Mouse (Mus musculus): Measurements from ENCODE around the gene Fbxo45. TPM values are rescaled to one million over a fixed set of nuclear protein-coding genes. Genes with fewer than 3 reads are reported as not detected.

Fbxo45 gene
- 11.7 TPM for polyA plus RNA-seq (2014; fragmentation: Illumina TruSeq; extraction: RNeasy Lipid Tissue Mini Kit (QIAGEN cat#74804); ENCODE audit: low read depth, low replicate concordance)

DNA sequence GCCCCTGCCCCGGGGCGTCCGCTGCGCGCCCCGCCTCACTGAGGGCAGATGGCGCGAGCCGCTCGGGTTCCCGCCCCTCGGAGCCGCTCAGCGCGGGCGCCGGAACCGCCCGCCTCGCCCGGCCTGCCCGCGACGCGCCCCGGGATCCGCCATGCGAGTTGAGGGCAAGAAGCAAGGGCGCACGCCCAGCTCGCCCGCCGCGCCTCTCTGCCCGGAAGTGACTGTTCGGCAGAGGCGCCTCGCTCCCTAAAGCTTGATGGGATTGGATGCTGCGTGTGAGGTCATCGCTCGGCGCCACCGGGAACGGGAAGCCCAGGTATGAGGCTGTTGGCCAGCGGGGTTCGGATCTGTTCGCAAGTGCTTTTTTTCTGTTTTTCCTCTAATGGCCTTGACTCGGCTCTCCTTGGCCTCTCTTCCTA lies at the start of gene Fbxo45, which contains the start of gene Wdr53:
Gene Fbxo45, minus strand, starts transcription at position 207 of the 419 bp plus-strand sequence.
Gene Wdr53, plus strand, starts transcription at position 276 of the 419 bp plus-strand sequence.

DNA sequence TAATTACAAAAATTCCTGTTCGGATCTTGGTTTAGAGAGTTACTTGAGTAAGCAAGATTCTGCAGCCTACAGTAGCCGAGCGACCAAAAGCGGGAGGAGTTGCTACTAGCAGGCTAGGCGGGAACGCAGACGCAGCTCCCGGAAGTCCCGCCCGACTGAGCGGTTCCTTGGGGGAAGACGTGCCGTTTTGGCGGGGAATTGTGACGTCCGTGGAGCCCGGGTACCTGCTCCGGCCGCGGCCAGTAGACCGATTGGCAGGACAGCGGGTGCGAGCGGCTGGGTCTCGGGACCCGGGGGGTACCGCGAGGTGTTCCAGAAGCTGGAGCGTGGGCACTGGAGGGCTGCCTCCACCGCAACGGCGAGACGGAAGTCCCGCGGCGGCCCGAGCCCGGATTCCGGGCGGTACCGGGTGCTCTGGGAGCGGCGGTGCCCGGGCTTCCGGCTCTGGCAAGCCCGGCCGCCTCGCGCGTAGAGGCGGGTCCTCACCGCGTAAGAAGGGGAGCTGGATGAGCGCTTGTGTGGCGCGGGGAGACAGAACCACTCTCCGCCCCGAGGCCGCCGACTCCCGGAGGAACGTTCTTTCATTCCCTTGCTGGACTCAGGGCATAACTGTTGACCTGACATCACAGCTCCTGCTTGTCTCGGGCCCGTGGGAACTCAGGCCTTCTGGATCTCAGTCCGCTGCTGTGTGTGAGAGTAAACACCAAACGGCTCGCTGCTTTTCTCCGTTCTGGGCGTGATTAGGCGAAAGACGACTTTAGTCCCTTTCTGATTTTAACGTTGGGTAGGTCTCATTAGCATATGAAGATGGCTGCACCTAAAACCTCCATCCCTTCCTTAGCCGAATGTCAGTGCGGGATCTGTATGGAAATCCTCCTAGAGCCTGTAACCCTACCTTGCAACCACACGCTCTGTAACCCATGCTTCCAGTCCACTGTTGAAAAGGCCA lies 30.6 kb upstream of the Fbxo45 start, which contains the start of gene Rnf168:
Gene Rnf168, plus strand, starts transcription at position 152 of the 949 bp plus-strand sequence.

DNA sequence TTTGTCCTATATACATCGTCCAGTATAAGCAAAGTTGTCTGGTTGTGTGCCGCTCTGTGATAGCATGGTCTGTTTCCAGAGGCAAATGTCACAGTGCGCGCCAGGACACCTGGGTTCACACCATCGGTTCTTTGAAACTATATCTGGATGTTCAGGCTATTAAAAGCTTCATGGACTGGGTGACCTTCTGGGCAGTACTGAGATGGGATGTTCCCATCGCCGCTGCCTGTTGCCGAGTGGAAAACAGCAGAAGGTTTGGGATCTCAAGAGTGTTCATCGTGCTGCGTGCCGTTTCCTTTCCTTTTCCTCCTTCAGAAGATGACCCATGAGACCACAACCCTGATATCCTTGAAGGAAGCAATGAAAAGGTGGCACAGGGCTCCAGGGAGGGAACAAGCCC lies 24.3 kb upstream of the Fbxo45 start, which contains the start of gene Smco1:
Gene Smco1, plus strand, starts transcription at position 178 of the 400 bp plus-strand sequence.

Other genes with a start within 250 kb of the Fbxo45 start
- 8.7 TPM for gene Senp5, start 243.9 kb downstream of the Fbxo45 start, polyA plus RNA-seq (2014; fragmentation: Illumina TruSeq; extraction: RNeasy Lipid Tissue Mini Kit (QIAGEN cat#74804); ENCODE audit: low read depth, low replicate concordance)
- 20.1 TPM for gene Pak2, start 167.8 kb downstream of the Fbxo45 start, polyA plus RNA-seq (2014; fragmentation: Illumina TruSeq; extraction: RNeasy Lipid Tissue Mini Kit (QIAGEN cat#74804); ENCODE audit: low read depth, low replicate concordance)
- 21.0 TPM for gene Pigx, start 147.4 kb downstream of the Fbxo45 start, polyA plus RNA-seq (2014; fragmentation: Illumina TruSeq; extraction: RNeasy Lipid Tissue Mini Kit (QIAGEN cat#74804); ENCODE audit: low read depth, low replicate concordance)
- gene Cep19, start 147.4 kb downstream of the Fbxo45 start, polyA plus RNA-seq (2014; fragmentation: Illumina TruSeq; extraction: RNeasy Lipid Tissue Mini Kit (QIAGEN cat#74804); ENCODE audit: low read depth, low replicate concordance), result 14.8 TPM
- 6.8 TPM for gene Nrros, start 81.6 kb downstream of the Fbxo45 start, polyA plus RNA-seq (2014; fragmentation: Illumina TruSeq; extraction: RNeasy Lipid Tissue Mini Kit (QIAGEN cat#74804); ENCODE audit: low read depth, low replicate concordance)
- not detected for gene Bex6, start 67.3 kb downstream of the Fbxo45 start, polyA plus RNA-seq (2014; fragmentation: Illumina TruSeq; extraction: RNeasy Lipid Tissue Mini Kit (QIAGEN cat#74804); ENCODE audit: low read depth, low replicate concordance)
- gene Wdr53, start 69 bp upstream of the Fbxo45 start, polyA plus RNA-seq (2014; fragmentation: Illumina TruSeq; extraction: RNeasy Lipid Tissue Mini Kit (QIAGEN cat#74804); ENCODE audit: low read depth, low replicate concordance), result 12.2 TPM
- gene Smco1, start 24.3 kb upstream of the Fbxo45 start, polyA plus RNA-seq (2014; fragmentation: Illumina TruSeq; extraction: RNeasy Lipid Tissue Mini Kit (QIAGEN cat#74804); ENCODE audit: low read depth, low replicate concordance), result 26.7 TPM
- gene Rnf168, start 30.3 kb upstream of the Fbxo45 start, polyA plus RNA-seq (2014; fragmentation: Illumina TruSeq; extraction: RNeasy Lipid Tissue Mini Kit (QIAGEN cat#74804); ENCODE audit: low read depth, low replicate concordance), result 11.6 TPM
- 8.4 TPM for gene Ubxn7, start 85.1 kb upstream of the Fbxo45 start, polyA plus RNA-seq (2014; fragmentation: Illumina TruSeq; extraction: RNeasy Lipid Tissue Mini Kit (QIAGEN cat#74804); ENCODE audit: low read depth, low replicate concordance)
- not detected for gene Tm4sf19, start 153.3 kb upstream of the Fbxo45 start, polyA plus RNA-seq (2014; fragmentation: Illumina TruSeq; extraction: RNeasy Lipid Tissue Mini Kit (QIAGEN cat#74804); ENCODE audit: low read depth, low replicate concordance)
- 17.7 TPM for gene Tctex1d2, start 172.5 kb upstream of the Fbxo45 start, polyA plus RNA-seq (2014; fragmentation: Illumina TruSeq; extraction: RNeasy Lipid Tissue Mini Kit (QIAGEN cat#74804); ENCODE audit: low read depth, low replicate concordance)
- 71.4 TPM for gene Pcyt1a, start 183.8 kb upstream of the Fbxo45 start, polyA plus RNA-seq (2014; fragmentation: Illumina TruSeq; extraction: RNeasy Lipid Tissue Mini Kit (QIAGEN cat#74804); ENCODE audit: low read depth, low replicate concordance)
- gene Slc51a, start 240.7 kb upstream of the Fbxo45 start, polyA plus RNA-seq (2014; fragmentation: Illumina TruSeq; extraction: RNeasy Lipid Tissue Mini Kit (QIAGEN cat#74804); ENCODE audit: low read depth, low replicate concordance), result 1.2 TPM
- not detected for gene Zdhhc19, start 249.1 kb upstream of the Fbxo45 start, polyA plus RNA-seq (2014; fragmentation: Illumina TruSeq; extraction: RNeasy Lipid Tissue Mini Kit (QIAGEN cat#74804); ENCODE audit: low read depth, low replicate concordance)